Mouse (Mus musculus) c-Kit-negative CD71-positive TER-119-positive erythroid progenitor cells, embryonic 14.5 days (primary cell): ENCODE measurements around the gene Gm11027.
"Not testable (repeated sequence)": the region's sequence is repeated elsewhere in the genome, so short reads cannot be mapped to it uniquely, and the experiment has no call there.

Source experiments
- DNase-seq: peaks from one replicate; pipeline ENCODE4 v3.0.0-alpha.2; 2013; ENCODE audit warnings: low read depth, low spot score

The Gm11027 gene

DNA sequence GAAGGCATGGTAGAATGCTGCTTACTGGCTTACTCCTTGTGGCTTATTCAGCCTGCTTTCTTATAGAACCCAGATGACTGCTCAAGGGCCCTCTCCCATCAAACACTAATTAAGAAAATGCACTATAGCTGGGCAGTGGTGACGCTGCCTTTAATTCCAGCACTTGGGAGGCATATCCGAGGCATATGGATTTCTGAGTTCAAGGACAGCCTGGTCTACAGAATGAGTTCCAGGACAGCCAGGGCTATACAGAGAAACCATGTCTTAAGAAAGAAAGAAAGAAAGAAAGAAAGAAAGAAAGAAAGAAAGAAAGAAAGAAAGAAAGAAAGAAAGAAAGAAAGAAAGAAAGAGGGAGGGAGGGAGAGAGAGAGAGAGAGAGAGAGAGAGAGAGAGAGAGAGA lies at the start of gene Gm11027:
Gm11027 (plus strand) TSS at position 301 of the 400 bp plus-strand sequence.
- DNase-seq: not testable (repeated sequence)

DNA sequence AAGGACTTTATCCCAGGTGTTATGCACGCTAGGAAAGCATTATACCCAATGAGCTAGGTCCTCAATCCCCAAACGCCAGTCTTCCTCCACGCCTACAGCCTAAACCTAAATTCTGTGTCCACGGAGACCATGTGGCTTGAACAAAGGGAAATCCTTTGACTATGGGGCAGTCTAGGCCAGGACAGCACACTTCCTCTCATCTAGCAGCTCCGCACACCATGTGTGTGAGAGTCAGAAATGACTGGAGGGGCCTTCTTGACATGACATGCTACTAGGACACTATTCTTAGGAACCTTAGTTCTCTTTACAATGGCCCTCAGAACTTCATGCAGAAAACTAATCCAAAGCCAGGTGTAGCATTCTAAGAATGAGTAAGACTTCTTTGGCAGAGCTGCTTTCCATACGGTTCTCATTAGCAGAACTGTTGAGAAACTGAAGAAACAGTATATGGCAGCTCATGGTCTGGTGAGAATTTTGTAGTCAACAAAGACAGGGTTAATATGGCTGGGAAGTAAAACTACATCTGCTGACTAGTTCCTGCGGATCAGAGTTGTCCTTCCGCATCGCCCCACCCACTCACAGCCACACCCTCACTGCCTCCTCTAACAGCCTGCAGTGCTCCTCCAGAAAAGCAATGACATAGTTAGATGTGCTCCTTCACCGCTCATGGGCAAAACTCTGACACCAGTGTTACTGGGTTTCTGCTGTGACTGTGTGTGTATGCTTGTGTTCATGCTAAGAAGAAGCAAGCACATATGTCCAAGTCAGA lies 48.7 kb upstream of the Gm11027 start:
- no peak for DNase-seq

DNA sequence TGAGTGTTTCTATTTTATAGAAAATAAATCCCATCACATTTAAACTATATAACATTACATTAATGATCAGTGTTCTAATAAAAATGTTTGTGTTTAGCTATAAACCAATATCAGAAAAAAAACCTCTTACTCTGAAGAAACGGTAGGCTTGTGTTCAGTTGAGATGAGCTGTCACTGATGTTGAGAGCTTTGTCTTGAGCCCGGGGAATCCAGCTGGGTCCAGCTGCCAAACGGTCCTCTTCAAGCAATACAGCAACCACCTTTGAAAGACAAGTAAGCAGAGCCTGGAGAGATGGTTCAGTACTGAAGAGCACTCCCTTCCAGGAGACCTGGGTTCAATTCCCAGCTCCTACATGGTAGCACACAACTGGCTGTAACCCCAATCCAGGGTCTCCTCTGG lies 45.7 kb upstream of the Gm11027 start:
- DNase-seq: no peak

DNA sequence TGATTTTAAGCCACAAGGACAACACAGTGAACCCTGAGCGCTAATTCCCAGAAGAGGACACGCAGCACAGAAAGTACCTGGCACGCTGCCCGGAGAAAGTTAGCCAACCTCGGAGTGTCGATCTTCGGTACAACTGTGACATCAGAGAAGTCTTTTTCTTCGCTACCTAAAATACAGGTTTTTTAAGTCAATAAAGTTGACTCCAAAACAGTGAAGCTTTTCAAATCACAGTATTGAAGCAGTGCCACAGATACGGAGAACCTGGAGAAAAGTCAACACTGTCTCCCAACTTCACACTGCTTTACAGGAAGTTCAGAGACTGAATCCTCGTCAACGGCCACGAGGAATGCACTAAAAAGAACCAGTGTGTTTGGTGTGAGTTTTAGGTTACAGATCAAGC lies 43.6 kb upstream of the Gm11027 start:
- no peak for DNase-seq

DNA sequence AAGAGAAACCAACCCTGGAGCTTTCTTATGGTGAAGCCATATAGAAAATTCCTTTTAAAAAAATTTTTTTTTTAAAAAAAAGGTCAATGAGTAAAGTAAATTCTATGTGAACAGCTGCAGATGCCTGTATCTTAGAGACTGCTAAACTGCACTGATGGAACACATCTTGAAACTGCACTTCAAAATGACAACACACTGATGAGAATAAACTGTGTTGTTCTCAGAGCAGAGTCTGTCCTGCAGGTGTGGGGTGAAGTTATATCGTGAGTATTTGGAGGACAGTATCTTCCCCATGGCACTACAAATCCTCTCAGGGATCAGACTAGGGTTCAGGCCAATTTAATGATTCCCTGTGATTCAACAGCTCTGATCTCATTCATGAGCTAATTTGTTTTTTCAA lies 43.1 kb upstream of the Gm11027 start:
- no peak for DNase-seq

DNA sequence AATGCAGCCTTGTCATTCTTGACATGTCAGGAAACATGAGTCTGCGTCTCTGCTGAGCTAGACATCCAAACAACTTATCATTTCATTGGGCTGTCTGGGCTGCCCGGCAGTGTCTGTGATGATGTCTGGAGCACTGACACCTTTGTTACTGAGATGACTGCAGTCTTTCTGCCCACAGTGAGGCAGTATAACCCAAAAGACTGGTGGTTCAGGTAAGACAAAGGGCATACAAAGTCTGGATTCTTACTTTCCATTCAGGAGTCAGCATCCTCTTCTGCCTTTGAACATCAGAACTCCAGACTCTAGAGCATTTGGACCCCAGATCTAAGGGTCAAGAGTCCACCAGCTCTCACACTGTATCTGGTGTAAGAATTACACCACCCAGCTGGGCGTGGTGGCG lies 39.8 kb upstream of the Gm11027 start:
- no peak for DNase-seq

DNA sequence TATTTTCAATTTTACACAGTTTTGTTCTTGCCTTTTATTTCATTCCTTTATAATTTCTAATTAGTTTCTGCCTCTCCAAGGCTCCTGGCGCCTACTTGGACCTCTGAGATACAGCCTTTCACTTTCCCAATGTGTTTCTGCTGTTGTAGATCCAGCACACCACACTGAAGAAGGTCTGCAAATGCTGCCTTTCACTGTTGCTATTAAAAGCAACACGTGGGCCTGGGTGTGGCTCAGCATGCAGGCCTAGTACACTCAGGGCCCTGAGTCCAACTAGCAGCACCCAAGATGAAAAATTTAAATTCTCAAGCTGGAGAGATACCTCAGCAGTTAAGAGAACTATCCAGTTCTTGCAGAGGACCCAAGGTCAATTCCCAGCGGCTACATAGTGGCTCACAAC lies 38.5 kb upstream of the Gm11027 start:
- DNase-seq: no peak

DNA sequence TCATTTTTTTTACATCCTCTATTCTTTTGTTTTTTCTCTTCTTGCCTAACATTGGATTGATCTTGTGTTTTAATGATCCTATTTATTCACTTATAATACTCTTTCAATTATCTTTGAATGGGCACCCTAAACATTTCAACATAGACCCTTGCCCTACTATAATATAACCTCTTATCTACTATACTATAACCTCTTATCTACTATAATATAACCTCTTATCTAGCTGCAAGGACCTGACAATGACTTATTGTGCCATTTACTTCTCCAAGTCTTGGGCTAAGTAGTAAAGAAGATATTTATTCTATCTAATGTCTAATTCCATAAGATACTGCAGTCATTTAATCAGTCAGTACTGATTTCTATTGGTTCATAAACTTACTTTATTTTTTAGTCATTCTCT lies 36.8 kb upstream of the Gm11027 start:
- no peak for DNase-seq

DNA sequence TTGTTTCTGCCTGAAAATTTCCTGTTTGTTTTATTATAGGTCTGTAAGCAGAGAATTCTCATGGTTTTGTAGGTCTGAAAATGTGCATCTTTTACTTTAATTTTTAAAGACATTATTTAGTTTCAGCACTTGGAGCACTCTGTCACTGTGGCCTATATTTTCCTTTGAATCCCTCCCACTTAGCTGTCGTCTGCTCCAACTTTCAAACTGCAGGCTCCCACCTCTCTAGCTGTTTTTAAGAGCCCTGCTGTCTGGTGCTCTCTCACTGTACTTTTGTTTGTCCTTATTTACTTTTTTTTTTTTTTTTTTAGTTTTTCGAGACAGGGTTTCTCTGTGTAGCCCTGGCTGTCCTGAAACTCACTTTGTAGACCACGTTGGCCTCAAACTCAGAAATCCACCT lies 36.4 kb upstream of the Gm11027 start:
- no peak for DNase-seq

DNA sequence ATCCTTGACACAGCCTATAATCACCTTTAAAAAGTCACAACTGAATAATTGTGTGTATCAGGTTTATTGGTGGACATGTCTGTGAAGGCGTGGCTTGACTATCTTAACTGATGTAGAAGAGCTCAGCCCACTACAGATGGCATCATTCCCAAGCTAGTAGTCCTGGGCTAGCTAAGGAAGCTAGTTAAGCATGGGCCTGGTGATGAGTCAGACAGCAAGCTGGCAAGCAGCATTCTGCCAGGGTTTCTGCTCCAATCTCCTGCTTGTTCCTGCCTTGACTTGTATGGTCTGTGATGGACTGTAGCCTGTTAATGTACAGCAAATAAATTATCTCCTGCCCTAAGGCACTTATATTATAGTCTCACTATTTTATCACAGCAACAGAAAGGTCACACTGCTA lies 30.6 kb upstream of the Gm11027 start:
- no peak for DNase-seq

DNA sequence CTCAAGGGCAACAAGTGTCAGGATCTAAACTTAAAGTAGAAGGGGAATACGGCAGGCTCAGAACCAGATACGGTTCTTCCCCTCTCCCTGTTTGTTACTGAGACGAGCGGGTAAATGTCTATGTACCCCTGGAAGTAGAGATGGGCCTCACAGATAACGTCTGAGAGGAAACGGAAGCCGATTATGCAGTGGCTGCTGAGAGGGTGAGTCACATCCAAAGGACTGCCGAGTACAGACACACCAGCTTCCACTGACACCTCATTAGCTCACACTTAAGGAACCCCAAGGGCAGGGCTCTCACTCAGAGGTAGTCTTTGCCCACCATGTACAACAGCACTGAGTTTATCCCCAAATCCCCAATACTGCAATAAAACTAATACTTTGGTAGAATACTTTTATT lies 20.5 kb upstream of the Gm11027 start:
- DNase-seq: no peak

DNA sequence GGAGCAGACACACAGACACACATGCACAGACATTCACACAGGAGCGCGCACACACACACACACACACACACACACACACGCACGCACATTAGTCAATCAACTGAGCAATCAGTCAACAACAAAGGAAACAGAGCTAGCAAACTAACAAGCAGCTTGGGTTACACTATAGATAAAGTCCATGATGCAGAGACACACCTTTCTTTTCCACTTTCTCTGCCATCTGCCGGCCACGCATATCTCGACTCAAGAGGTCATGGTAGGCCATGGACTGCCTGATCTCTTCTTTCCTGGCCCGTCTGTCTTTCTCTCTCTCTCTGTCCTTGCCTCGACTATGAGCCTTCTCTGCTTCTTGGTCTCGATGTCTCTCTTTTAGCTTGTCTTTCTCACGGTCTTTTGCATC lies 19.6 kb upstream of the Gm11027 start:
- no peak for DNase-seq

DNA sequence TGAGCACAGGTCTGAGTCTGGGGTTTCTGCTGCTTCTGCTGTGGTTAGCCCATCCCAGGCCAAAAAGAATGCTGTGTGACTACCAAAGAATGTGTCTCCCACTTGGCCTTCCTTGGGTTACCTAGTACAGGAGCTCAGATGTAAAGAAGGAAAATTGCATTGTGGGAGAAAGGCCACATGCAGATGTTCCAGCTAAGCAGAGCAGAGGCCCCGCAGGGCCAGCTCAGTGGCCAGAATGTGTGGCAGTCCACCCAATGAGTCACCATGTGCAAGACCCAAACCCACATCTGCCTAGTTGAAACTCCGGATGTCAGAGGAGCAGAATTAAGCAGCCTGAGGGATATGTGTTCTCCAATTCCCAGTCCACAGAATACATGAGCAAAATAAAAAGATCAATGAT lies 16.9 kb upstream of the Gm11027 start:
- no peak for DNase-seq

DNA sequence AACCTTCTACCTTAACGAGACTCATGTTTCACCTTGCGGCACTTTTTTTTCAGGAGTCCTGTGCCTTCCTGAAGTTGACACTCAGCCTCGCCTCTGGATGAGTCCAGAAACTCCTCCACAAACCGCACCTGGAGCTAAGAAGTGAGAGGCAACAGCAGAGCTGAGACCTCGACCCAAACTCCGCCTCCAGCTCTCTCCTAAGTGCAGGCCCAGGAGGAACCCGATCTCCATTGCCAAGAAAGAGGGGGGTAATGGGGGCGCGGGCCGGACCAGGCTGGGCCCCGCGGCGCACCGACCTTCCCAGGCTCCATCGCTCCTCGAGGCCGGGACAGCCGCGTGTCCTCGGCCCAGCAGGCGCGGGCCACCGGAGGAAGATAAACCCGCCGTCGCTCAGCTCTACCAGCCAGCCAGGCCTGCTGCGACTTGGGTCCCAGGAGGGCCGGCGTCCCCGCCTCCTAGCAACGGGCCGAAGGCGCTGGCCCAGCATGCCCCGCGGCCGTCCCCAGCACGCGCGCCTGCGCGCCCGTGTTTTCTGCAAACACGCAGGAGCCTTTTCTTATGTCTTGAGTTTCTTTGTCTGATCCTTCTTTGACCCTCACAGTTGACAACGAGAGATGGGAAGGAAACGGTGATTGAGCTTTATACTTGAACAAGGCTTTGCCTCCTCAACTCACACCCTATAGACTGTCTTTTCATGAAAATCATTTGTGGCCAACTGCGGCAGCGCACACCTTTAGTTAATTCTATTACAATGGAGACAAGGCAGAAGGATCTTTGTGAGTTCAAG lies 12.4 kb upstream of the Gm11027 start, which contains the start of gene Wdr60:
Wdr60 (minus strand) TSS at position 468 of the 787 bp plus-strand sequence.
- DNase-seq: peak; percentile 63

DNA sequence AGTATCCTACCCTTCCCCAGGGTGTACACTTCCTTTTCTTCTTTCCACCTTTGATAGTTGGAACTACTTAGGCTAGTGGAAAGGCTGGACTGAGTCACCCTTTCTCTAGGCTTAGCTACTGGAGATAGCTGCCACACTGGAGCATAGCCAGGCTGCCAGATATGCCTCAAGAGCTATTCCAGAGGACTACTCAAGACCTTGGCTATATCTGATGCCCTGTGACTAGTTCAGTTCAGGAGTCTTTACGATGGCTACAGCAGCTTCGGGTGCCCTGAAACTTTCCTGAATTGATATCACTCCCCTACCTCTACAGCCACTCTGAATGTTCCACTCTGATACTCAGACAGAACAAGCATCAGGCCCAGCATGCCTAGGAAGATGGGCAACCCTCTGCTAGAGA lies 10.4 kb upstream of the Gm11027 start:
- no peak for DNase-seq

DNA sequence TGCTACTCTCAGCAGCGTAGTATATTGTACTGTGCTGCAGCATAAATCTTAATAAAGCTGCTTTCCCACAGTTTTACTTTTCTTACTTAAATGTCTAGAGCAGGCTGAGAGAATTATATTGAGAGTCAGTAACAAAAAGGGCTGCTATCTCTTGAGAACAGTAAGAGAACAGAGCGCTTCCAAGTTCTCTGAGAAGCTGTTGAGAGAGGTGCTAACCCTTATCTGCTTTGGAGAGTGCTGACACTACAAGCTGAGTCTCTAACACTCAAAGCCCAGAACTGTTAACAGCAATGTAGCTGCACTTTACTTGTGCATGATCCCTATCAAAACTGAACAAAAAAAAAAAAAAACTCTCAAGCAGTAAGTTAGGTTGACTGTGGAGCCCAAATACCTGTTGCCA lies 9.9 kb upstream of the Gm11027 start:
- DNase-seq: no peak

DNA sequence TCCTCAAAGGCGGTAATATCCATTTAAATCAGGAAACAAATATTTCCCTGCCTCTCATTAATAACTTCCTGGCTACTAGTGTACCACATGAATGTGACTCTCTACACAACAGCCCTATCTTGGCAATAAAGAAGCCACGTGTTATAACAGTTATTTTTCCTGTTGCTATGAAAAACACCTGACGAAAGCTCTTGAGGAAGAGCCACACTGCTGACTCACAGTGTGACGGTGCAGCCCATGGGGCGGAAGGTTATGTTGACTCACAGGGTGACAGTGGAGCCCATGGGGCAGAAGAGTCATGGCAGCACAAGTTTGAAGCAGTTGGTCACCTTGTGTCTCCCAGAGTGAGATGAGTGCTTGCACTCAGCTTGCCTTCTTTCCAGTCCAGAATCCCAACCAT lies 5.7 kb upstream of the Gm11027 start:
- DNase-seq: no peak

DNA sequence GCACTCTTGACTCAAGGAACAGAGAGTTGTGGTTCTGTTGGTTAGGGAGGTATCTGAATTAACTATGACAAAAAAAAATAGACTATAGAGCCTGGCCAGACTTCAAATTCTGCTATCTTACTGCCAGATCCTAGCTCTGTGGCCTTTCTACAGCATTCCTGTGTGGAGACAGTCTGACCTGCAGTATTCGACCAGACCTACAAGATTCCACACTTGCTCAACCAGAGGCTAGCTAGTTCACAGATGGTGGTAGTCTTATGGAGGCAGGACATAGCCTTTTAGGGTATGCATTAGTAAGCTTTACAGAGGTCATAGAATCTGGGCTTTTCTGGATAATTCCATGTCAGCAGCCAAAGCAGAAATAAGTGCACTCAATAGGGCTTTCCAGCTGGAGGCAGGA lies 4.6 kb upstream of the Gm11027 start:
- DNase-seq: no peak

DNA sequence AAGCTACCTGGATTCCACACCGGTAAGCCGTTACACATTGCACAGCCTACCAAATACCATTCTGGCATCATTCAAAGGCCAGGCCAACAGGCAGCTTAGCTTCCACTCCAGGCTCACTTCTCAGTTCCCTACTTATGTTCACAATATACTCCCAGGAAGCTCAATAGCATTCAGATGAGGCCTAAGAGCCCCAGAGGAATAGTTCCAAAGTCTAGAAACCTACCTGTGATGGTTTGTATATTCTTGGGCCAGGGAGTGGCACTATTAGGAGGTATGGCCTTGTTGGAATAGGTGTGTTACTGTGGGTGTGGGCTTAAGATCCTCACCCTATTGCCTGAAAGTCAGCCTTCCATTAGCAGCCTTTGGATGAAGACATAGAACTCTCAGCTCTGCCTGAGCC lies 4.1 kb upstream of the Gm11027 start:
- no peak for DNase-seq

DNA sequence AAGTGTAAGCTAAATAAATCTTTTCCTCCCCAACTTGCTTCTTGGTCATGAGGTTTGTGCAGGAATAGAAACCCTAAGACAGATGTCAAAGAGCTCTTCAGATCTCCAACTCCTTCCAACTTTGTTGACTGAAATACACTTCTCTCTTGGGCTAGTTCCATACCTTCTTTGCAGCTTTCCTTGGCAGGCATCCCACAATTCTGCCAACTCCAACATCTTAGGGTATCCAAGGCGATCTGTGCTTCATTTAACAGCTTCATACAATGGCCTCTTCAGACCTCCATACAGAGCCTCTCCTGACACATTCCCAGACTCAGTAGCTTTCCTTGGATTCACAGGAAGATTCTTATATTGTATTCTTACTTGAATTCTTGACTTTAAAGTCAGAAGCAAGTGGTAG lies 1.5 kb upstream of the Gm11027 start:
- DNase-seq: no peak

DNA sequence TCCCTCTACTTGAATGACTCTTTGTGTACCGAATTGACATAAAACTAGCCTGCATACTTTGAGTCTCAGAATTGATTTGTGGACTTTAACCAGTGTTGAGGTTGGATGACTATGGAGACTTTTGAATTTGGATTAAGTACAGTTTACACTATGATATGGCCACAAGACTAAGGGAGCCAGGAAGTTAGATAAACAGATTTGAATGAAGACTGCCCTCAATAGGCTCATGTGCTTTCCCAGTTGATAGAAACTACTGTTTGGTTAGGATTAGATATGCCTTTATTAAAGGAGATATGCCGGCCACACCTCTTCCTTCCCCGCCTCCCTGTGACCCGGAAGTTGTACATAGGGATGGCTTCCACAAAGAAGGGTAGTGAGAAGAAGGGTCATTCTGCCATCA lies 445 bp downstream of the Gm11027 start:
- DNase-seq: no peak

DNA sequence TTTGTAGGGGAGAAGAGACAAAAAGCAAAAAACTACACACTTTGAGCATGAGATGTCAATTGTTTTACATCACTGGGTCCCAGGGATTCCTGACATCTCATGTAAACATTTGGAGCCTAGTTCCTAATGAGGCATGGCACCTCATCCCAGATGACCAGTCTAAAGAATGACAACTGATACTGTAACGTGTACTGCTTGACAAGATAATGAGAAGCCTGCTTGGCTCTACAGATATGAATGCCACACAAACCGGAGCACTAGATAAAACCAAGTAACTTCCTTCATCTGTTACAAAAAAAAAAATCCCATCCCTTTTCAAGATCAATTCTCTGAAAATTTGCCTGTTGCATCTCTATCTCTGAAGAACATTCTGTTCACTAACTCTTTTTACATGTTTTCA lies 1.8 kb downstream of the Gm11027 start:
- no peak for DNase-seq

DNA sequence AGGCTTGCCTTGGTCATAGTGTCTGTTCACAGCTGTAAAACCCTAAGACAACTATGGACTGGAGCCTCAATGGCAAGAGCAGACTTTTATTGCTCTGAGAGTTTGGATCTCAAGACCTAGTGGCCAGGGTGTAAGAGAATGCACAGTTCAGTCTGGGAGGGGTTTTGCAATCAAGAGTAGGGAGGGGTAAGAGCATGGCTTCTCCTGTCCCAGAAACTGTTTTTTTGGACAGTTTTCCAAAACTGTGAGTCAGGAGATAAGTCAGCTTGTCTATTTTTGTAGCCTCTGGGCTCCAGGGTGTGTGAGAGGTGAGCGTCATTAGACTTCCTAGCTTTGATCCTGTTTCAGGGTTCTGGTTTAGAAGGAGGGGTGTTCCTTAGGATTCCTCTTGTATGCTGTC lies 3.4 kb downstream of the Gm11027 start:
- DNase-seq: no peak
